Mouse (Mus musculus) ES-Bruce4 (cell line): ENCODE measurements around the gene Sds.

Source experiments
- CTCF ChIP-seq: IDR thresholded peaks from one replicate; pipeline ENCODE4 v1.8.1; 2011; ENCODE audit warnings: low read depth, low read length
- EP300 ChIP-seq: IDR thresholded peaks from 2 replicates; pipeline ENCODE4 v1.6.1; 2011; ENCODE audit warnings: low read depth, low read length; ENCODE audit not compliant: insufficient read depth

DNA sequence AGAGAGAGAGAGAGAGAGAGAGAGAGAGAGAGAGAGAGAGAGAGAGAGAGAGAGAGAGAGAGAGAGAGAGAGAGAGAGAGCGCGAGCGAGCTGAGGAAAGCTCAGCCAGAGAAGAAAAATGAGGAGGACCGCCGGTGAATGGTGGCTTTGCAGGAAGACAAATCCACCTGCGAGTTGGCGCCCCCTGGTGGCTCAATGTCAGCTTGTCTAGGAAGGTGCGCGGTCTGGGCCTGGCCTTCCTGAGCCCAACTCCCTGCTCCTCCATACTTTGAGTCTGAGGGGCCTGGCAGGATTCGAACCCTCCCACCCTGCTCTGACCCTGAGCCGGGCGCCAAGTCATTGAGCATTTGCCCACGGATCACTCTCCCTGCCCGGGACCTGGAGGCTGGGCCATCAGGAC lies 35.6 kb upstream of the Sds start:
- TF ChIP-seq CTCF (peak; percentile 94), EP300 (no peak)
